Mouse (Mus musculus) E14TG2a.4 (cell line): ENCODE results near the gene Pcyox1.

Experiments
- CTCF ChIP-seq: conservative IDR thresholded peaks from 2 replicates; pipeline ENCODE4 v1.5.1; 2014; ENCODE audit warnings: low read length
- NANOG ChIP-seq: IDR thresholded peaks from 2 replicates; pipeline ENCODE4 v1.6.1; 2014; ENCODE audit warnings: borderline replicate concordance, low read length, mixed read lengths

DNA sequence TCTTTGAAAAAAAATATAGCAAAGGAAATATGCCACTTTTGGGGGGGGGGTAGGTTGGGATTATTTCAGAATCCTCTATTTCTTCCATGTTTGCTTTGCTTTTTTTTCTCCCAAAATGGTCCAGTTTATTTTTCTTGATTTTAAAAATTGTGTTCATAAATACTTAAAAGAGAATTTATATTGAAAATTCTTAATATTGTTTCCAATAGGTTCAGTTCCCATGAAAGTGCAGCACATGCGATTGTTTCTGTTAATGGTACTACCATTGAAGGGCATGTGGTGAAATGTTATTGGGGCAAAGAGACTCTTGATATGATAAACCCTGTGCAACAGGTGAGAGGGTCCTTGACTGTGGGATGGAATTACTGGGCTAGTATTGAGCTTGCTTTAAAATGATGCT lies 29.4 kb upstream of the Pcyox1 start, which contains the start of gene Gm44790:
- TF ChIP-seq CTCF (no peak), NANOG (no peak)
